29 mouse cellular contexts compared by ENCODE assay signal in genomic region chr3:142436824-142437223, GRCm38 (mm10). TPM values are rescaled to one million over a fixed set of nuclear protein-coding genes. Genes with fewer than 3 reads are reported as not detected.
A peak's percentile ranks its signal among the peaks of the same experiment; 100 is the strongest.
DNase-seq lines count a peak whose midpoint lies in the region; ATAC-seq and TF ChIP-seq lines count a peak whose summit lies in the region.
"Had no signal": no experiment of that assay in that cellular context is flagged by ENCODE, and none has a peak within 500 bp of the region (broad histone marks: within the 10 kb centered on the region; RNA-seq: fewer than 3 reads in every experiment).

No protein-coding gene starts in this region.

- H3K4me2 ChIP-seq in heart, embryonic 13.5 days: no peak overlapping the region
- H3K4me2 ChIP-seq in embryonic facial prominence, embryonic 14.5 days (ENCODE audit: low read depth, low read length): no peak overlapping the region
- H3K4me2 ChIP-seq: embryonic facial prominence, embryonic 12.5 days; forebrain, embryonic 15.5 days; heart, embryonic 11.5 days; hindbrain, embryonic 14.5 days had no signal

- H3K36me3 ChIP-seq in heart, embryonic 13.5 days: no peaks in the 10 kb centered on the region
- no peaks in the 10 kb centered on the region for H3K36me3 ChIP-seq in embryonic facial prominence, embryonic 14.5 days (ENCODE audit: control insufficient read depth, insufficient read depth, low read length)
- H3K36me3 ChIP-seq: embryonic facial prominence, embryonic 12.5 days; forebrain, embryonic 15.5 days had no signal

- H3K4me1 ChIP-seq in heart, embryonic 13.5 days: peaks cover 65% of the 10 kb centered on the region
- H3K4me1 ChIP-seq in embryonic facial prominence, embryonic 14.5 days (ENCODE audit: control insufficient read depth, insufficient read depth, low read length): no peaks in the 10 kb centered on the region
- H3K4me1 ChIP-seq in cerebellum, adult 2 months (ENCODE audit: control insufficient read depth, insufficient read depth, low read length): no peaks in the 10 kb centered on the region
- H3K4me1 ChIP-seq: forebrain, embryonic 15.5 days had no signal

- intact Hi-C loops in gastrocnemius, adult 2 months (cut with DNase I): loop anchor here (2.0 kb wide), 1 partner anchor 14 kb away; no protein-coding TSS in a partner anchor
- intact Hi-C loops in gastrocnemius, postnatal 14 days (cut with DNase I; ENCODE audit: low total_unique reads): loop anchor here (5.0 kb wide), 1 partner anchor 40 kb away; the partner anchor contains the start of gene Pdlim5
- intact Hi-C loops in heart, postnatal 25 days (cut with DNase I): no loop called here

- H3K27me3 ChIP-seq in heart, embryonic 13.5 days (replicated peaks): no peaks in the 10 kb centered on the region
- no peaks in the 10 kb centered on the region for H3K27me3 ChIP-seq in embryonic facial prominence, embryonic 14.5 days (replicated peaks; ENCODE audit: control insufficient read depth, insufficient read depth, low read length)
- no peaks in the 10 kb centered on the region for H3K27me3 ChIP-seq in cerebellum, adult 2 months (ENCODE audit: control insufficient read depth, insufficient read depth, low read length)
- H3K27me3 ChIP-seq: embryonic facial prominence, embryonic 12.5 days; forebrain, embryonic 15.5 days had no signal

- no peak for TF ChIP-seq CTCF in gastrocnemius, adult 2 months (IDR thresholded peaks at IDR 0.05)
- no peak for TF ChIP-seq CTCF in cerebellum, adult 2 months (IDR thresholded peaks at IDR 0.05; ENCODE audit: borderline replicate concordance, insufficient read depth, low read depth, low read length)

- WGBS in heart, embryonic 13.5 days: 57% methylated on average over 6 of the region's 6 CpGs
- WGBS in embryonic facial prominence, embryonic 14.5 days: 41% methylated on average over 6 of the region's 6 CpGs
- 78% methylated on average over 6 of the region's 6 CpGs for WGBS in cerebellum, adult 2 months

- ATAC-seq in heart, embryonic 13.5 days (ENCODE audit: extremely low read depth, insufficient number of reproducible peaks, low FRiP score, low TSS enrichment): no peak
- peak; percentile 56; the same call in 1 of the 2 replicates for ATAC-seq in embryonic facial prominence, embryonic 14.5 days (ENCODE audit: low read depth)
- ATAC-seq: activated CD4-positive, CD25-positive, alpha-beta regulatory T cell, adult 4 months; CD4-positive, CD25-positive, alpha-beta regulatory T cell, adult 4 months; forebrain, embryonic 15.5 days; hindbrain, postnatal 0 days; inflammation-experienced regulatory T-cells, adult 6 months; intestine, embryonic 16.5 days had no signal

- no peak overlapping the region for H3K4me3 ChIP-seq in gastrocnemius, adult 2 months
- no peak overlapping the region for H3K4me3 ChIP-seq in heart, embryonic 13.5 days
- no peak overlapping the region for H3K4me3 ChIP-seq in embryonic facial prominence, embryonic 14.5 days (ENCODE audit: low read depth, low read length)
- no peak overlapping the region for H3K4me3 ChIP-seq in cerebellum, adult 2 months (replicated peaks; ENCODE audit: insufficient read depth, low read depth, low read length)
- H3K4me3 ChIP-seq: embryonic facial prominence, embryonic 12.5 days; forebrain, embryonic 15.5 days had no signal

- no peak for DNase-seq in gastrocnemius, adult 2 months
- DNase-seq in gastrocnemius, postnatal 14 days: no peak
- DNase-seq in heart, postnatal 25 days (ENCODE audit: low spot score): no peak
- peak; percentile 25 for DNase-seq in T-cell, adult 2 months (ENCODE audit: low spot score)
- DNase-seq in embryonic facial prominence, embryonic 14.5 days (ENCODE audit: low spot score): peak; percentile 51
- DNase-seq in cerebellum, adult 2 months: no peak
- no peak for DNase-seq in gastrocnemius, postnatal 25 days
- DNase-seq: adrenal gland, adult 8-10 months; adrenal gland, postnatal 25 days; cerebellum, adult 11-12 months; cerebellum, adult 9-10 months; cerebellum, postnatal 14 days; gastrocnemius, postnatal 10 days; heart, adult 18-20 months; heart, postnatal 36 days; kidney, adult 18-20 months had no signal

- peak overlapping the region; percentile 63; the same call in 1 of the 2 replicates for H3K27ac ChIP-seq in gastrocnemius, adult 2 months
- H3K27ac ChIP-seq in heart, embryonic 13.5 days (replicated peaks): 0 out of 2 replicates have a peak overlapping the region, but pooled peaks have one; percentile 16
- H3K27ac ChIP-seq in embryonic facial prominence, embryonic 14.5 days (replicated peaks; ENCODE audit: low read depth, low read length): no peak overlapping the region
- no peak overlapping the region for H3K27ac ChIP-seq in cerebellum, adult 2 months (ENCODE audit: insufficient read depth, low read length)
- H3K27ac ChIP-seq: embryonic facial prominence, embryonic 12.5 days; forebrain, embryonic 15.5 days; hindbrain, embryonic 14.5 days; hindbrain, postnatal 0 days had no signal

- H3K9me3 ChIP-seq in heart, embryonic 13.5 days: no peaks in the 10 kb centered on the region
- H3K9me3 ChIP-seq in embryonic facial prominence, embryonic 14.5 days (ENCODE audit: control insufficient read depth, low read length): no peaks in the 10 kb centered on the region
- H3K9me3 ChIP-seq: embryonic facial prominence, embryonic 12.5 days; forebrain, embryonic 15.5 days had no signal

- TF ChIP-seq POLR2A in cerebellum, adult 2 months (IDR thresholded peaks at IDR 0.05; ENCODE audit: borderline replicate concordance, insufficient read depth, low read length): no peak

- no peak overlapping the region for H3K9ac ChIP-seq in heart, embryonic 13.5 days
- no peak overlapping the region for H3K9ac ChIP-seq in embryonic facial prominence, embryonic 14.5 days (ENCODE audit: low read depth, low read length)
- H3K9ac ChIP-seq: embryonic facial prominence, embryonic 12.5 days; forebrain, embryonic 15.5 days; hindbrain, embryonic 14.5 days had no signal

RNA-seq across cellular contexts. Expression of gene Pdlim5, which starts 41.3 kb away (rescaled TPM):
- 100 to 1,000 TPM; 585 to 709 TPM for total RNA-seq in gastrocnemius, adult 2 months (2021)
- 100 to 1,000 TPM; 452 to 543 TPM for total RNA-seq in gastrocnemius, postnatal 14 days (2021)
- 169 and 191 TPM in 2 replicates for polyA plus RNA-seq in heart, embryonic 13.5 days (2015; fragmentation: Nextera tagmentation; extraction: Ambion mirVana)
- 100 to 1,000 TPM; 808 to 915 TPM for total RNA-seq in heart, postnatal 25 days (2021)
- 63.6 and 84.5 TPM in 2 replicates for polyA plus RNA-seq in embryonic facial prominence, embryonic 14.5 days (2014; fragmentation: Nextera tagmentation; extraction: Ambion mirVana)
- polyA plus RNA-seq in cerebellum, adult 2 months (2012; rRNA removed): 15.7 and 16.8 TPM in 2 replicates
- total RNA-seq in gastrocnemius, postnatal 25 days (2021): 100 to 1,000 TPM; 560 to 651 TPM

RNA-seq across cellular contexts. Expression of gene Gbp5, which starts 57.0 kb away (rescaled TPM):
- total RNA-seq in gastrocnemius, adult 2 months (2021): 1 to 10 TPM; 1.5 to 5.5 TPM
- total RNA-seq in gastrocnemius, postnatal 14 days (2021): 1 to 10 TPM; 2.2 to 2.3 TPM
- polyA plus RNA-seq in heart, embryonic 13.5 days (2015; fragmentation: Nextera tagmentation; extraction: Ambion mirVana): 0.09 TPM in 2 replicates
- total RNA-seq in heart, postnatal 25 days (2021): 1 to 10 TPM; 7.3 to 8.7 TPM
- 0.17 TPM in 1 of 2 replicates, not detected in the other for polyA plus RNA-seq in embryonic facial prominence, embryonic 14.5 days (2014; fragmentation: Nextera tagmentation; extraction: Ambion mirVana)
- polyA plus RNA-seq in cerebellum, adult 2 months (2012; rRNA removed): 1.7 and 2.4 TPM in 2 replicates
- 1 to 10 TPM; 2.1 to 3.2 TPM for total RNA-seq in gastrocnemius, postnatal 25 days (2021)
- total RNA-seq: MEL had no signal
- polyA plus RNA-seq: C2C12; forebrain, embryonic 11.5 days; heart, embryonic 11.5 days had no signal

Comparison
In these comparisons a context has a peak if more than half of its experiments do, and no peak if none do; other contexts are left out.
1. DNase-seq: peak in T-cell, adult 2 months (single experiment) and embryonic facial prominence, embryonic 14.5 days (single experiment); none in gastrocnemius, adult 2 months (single experiment), gastrocnemius, postnatal 14 days (single experiment), heart, postnatal 25 days (single experiment), cerebellum, adult 2 months (0 of 2) and gastrocnemius, postnatal 25 days (single experiment).
2. H3K27ac ChIP-seq: peak in gastrocnemius, adult 2 months (single experiment) and heart, embryonic 13.5 days (single experiment); none in embryonic facial prominence, embryonic 14.5 days (single experiment) and cerebellum, adult 2 months (single experiment).